Mouse (Mus musculus) E14TG2a.4 (cell line): ENCODE results near the gene Prox1.

Experiments used
- CTCF ChIP-seq: conservative IDR thresholded peaks from 2 replicates; pipeline ENCODE4 v1.5.1; 2014; ENCODE audit warnings: low read length
- NANOG ChIP-seq: IDR thresholded peaks from 2 replicates; pipeline ENCODE4 v1.6.1; 2014; ENCODE audit warnings: borderline replicate concordance, low read length, mixed read lengths

DNA sequence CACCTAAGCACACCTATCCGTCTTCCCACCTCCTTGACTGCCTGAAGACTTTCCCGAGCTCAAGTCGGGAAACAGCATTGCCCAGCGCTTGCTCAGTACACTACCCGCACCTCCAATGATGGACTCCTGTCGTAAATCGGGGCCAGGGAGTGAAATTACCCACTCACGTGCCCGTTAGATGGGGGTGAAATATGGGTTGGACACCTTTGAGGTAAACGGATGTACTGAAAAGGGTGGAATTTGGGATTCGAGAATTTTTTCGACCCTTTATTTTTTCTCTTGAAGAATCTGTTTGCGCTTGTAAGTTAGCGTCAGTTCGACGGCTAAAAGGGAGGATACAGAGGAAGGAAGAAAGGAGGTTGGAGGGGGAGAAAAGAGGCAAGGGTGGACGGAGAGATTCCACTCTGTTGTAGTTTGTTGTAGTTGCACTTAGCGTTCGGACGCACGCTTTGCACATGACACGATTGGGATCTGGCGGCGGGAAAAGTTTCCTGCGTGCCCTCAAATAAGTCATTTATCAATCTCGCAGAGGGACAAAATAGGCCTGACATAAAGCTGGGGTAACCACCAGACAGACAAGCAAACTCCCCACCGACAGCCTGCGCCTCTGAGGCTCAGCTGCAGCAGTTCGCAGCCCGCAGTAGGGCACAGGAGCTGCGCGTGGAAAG lies 1.9 kb upstream of the Prox1 start:
- TF ChIP-seq CTCF (no peak), NANOG (no peak)
